Mouse (Mus musculus) heart, postnatal 0 days (tissue): ENCODE results near the gene Clcn6.

Experiments
- CTCF ChIP-seq: IDR thresholded peaks from 2 replicates; pipeline ENCODE4 v1.5.1; 2016; ENCODE audit warnings: antibody characterized with exemption, control low read depth, low read depth
- EP300 ChIP-seq: IDR thresholded peaks from 2 replicates; pipeline ENCODE4 v1.6.1; 2016; ENCODE audit warnings: antibody characterized with exemption, low read depth

DNA sequence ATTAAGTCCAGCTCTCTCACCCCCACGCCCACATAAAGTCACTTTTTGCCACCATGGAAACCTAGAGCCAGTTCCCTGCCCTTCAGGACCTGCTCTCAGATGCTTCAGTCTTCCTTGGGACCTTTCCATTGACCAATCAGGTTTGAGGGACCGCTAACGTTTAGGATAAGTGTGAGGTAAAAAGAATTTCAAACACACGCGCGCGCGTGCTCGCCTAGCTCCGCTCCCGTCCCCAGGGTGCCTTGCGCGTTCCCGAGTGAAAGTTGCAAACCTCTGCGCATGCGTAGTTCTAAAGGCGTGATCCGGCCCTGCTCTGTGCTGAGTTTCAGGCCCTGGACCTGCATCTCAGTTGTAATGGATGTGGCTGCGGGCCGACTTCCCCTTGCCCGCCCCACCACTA lies 36.6 kb upstream of the Clcn6 start:
- TF ChIP-seq CTCF (no peak), EP300 (no peak)
